Mouse (Mus musculus) liver, adult (tissue): ENCODE measurements around the gene Eps8.

Experiments used
- GATA4 ChIP-seq: IDR thresholded peaks from 2 replicates; pipeline ENCODE4 v1.6.1; 2014; ENCODE audit warnings: mild to moderate bottlenecking, low read length; ENCODE audit not compliant: insufficient replicate concordance

The Eps8 gene

GRCm38 (mm10) chr6:137540800-137541199, 113.9 kb downstream of the Eps8 start:
- no peak for TF ChIP-seq GATA4

GRCm38 (mm10) chr6:137540346-137540745, 114.3 kb downstream of the Eps8 start:
- no peak for TF ChIP-seq GATA4

- no peak for TF ChIP-seq GATA4
Observed at GRCm38 (mm10) chr6:137539219-137539618, 115.5 kb downstream of the Eps8 start.

- TF ChIP-seq GATA4, result no peak
Observed at GRCm38 (mm10) chr6:137532758-137533157, 121.9 kb downstream of the Eps8 start.

GRCm38 (mm10) chr6:137525769-137526168, 128.9 kb downstream of the Eps8 start:
- no peak for TF ChIP-seq GATA4

- TF ChIP-seq GATA4, result no peak
Observed at GRCm38 (mm10) chr6:137520343-137520704, 134.4 kb downstream of the Eps8 start.

- TF ChIP-seq GATA4, result no peak
Observed at GRCm38 (mm10) chr6:137519529-137520342, 134.9 kb downstream of the Eps8 start.

- TF ChIP-seq GATA4, result no peak
Observed at GRCm38 (mm10) chr6:137514872-137515271, 139.8 kb downstream of the Eps8 start.

- TF ChIP-seq GATA4, result no peak
Observed at GRCm38 (mm10) chr6:137512753-137513152, 141.9 kb downstream of the Eps8 start.

GRCm38 (mm10) chr6:137509341-137510045, 145.2 kb downstream of the Eps8 start:
- TF ChIP-seq GATA4, result no peak

- TF ChIP-seq GATA4, result no peak
Observed at GRCm38 (mm10) chr6:137508936-137509335, 145.7 kb downstream of the Eps8 start.

- TF ChIP-seq GATA4, result no peak
Observed at GRCm38 (mm10) chr6:137506563-137506962, 148.1 kb downstream of the Eps8 start.

- no peak for TF ChIP-seq GATA4
Observed at GRCm38 (mm10) chr6:137505555-137506227, 149.0 kb downstream of the Eps8 start.

- no peak for TF ChIP-seq GATA4
Observed at GRCm38 (mm10) chr6:137504052-137504451, 150.6 kb downstream of the Eps8 start.

- TF ChIP-seq GATA4, result no peak
Observed at GRCm38 (mm10) chr6:137503462-137503861, 151.2 kb downstream of the Eps8 start.

GRCm38 (mm10) chr6:137503009-137503408, 151.7 kb downstream of the Eps8 start:
- no peak for TF ChIP-seq GATA4

GRCm38 (mm10) chr6:137498781-137499180, 155.9 kb downstream of the Eps8 start:
- TF ChIP-seq GATA4, result no peak
